Mouse (Mus musculus) bone marrow, adult 2 months (tissue): ENCODE measurements around the gene Shc2.

Source experiments
- CTCF ChIP-seq: fragments of 200-500 bp; IDR thresholded peaks from 2 replicates; pipeline ENCODE4 v1.5.1; 2011; ENCODE audit warnings: low read length, control low read depth; ENCODE audit not compliant: control insufficient read depth, insufficient read depth
- POLR2A ChIP-seq: fragments of 200-500 bp; IDR thresholded peaks from 2 replicates; pipeline ENCODE4 v1.6.1; 2011; ENCODE audit warnings: low read depth, mild to moderate bottlenecking, control low read depth, low read length, borderline replicate concordance; ENCODE audit not compliant: control insufficient read depth

DNA sequence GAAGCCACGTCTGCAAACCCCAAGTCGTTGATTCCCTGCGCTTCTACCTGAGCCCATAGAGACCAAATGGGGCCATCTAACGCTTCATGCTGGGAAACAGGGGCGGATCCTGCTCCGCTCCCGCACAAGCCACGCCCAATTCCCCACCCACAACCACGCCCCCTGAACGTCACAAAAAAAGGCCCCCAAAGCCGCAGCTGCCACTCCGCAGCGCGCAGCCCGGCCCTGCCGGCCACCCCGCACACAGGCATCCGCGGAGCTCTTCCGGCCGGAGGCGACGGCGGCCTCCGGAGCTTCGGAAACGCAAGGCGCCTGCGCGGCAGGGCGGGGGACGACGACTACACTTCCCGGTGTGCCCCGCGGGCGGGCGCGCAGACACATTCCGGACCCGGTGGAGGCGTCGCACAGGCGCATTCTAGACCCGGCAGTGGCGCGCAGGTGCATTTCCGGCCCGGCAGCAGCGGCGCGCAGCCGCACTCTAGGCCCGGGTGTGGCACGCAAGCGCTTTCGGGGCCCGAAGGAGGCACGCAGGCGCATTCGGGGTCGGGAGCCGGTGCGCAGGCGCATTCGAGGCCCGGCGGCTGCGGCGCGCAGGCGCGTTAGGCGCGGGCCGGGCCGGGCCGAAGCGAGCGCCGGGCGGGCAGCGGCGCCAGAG, 44.0 kb upstream of the Shc2 start, which contains the start of gene Cdc34:
- TF ChIP-seq CTCF (no peak; the same call in 1 of the 2 replicates), POLR2A (peak; percentile 81; the same call in 1 of the 2 replicates)
